Mouse (Mus musculus): ENCODE results near the gene Zfp213. TPM values are rescaled to one million over a fixed set of nuclear protein-coding genes. Genes with fewer than 3 reads are reported as not detected.

The Zfp213 gene
- 12.3 TPM for polyA plus RNA-seq (2017; shearing (Covaris generic))

GRCm38 (mm10) chr17:23563595-23564367 is at the start of gene Zfp213:
Zfp213 (minus strand) TSS chr17:23564238.

GRCm38 (mm10) chr17:23600641-23601622 is 36.9 kb upstream of the Zfp213 start, which contains the start of gene Zscan10:
Zscan10 (plus strand) TSS chr17:23600856.

GRCm38 (mm10) chr17:23598582-23599552 is 34.8 kb upstream of the Zfp213 start, which contains the start of gene Zfp13:
Zfp13 (minus strand) TSS chr17:23599487.

Other genes with a start within 250 kb of the Zfp213 start
- not detected for gene Vmn2r115, start 220.5 kb downstream of the Zfp213 start, polyA plus RNA-seq (2017; shearing (Covaris generic))
- not detected for gene Vmn2r116, start 179.6 kb downstream of the Zfp213 start, polyA plus RNA-seq (2017; shearing (Covaris generic))
- gene Vmn2r117, start 84.5 kb downstream of the Zfp213 start, polyA plus RNA-seq (2017; shearing (Covaris generic)): not detected
- gene Zfp13, start 35.2 kb upstream of the Zfp213 start, polyA plus RNA-seq (2017; shearing (Covaris generic)): not detected
- 4.7 TPM for gene Zscan10, start 36.6 kb upstream of the Zfp213 start, polyA plus RNA-seq (2017; shearing (Covaris generic))
- 0.40 TPM for gene Mmp25, start 81.0 kb upstream of the Zfp213 start, polyA plus RNA-seq (2017; shearing (Covaris generic))
- not detected for gene Bicdl2, start 96.3 kb upstream of the Zfp213 start, polyA plus RNA-seq (2017; shearing (Covaris generic))
- 73.0 TPM for gene Hcfc1r1, start 109.4 kb upstream of the Zfp213 start, polyA plus RNA-seq (2017; shearing (Covaris generic))
- gene Thoc6, start 109.6 kb upstream of the Zfp213 start, polyA plus RNA-seq (2017; shearing (Covaris generic)): 33.0 TPM
- 14.9 TPM for gene Tnfrsf12a, start 113.2 kb upstream of the Zfp213 start, polyA plus RNA-seq (2017; shearing (Covaris generic))
- not detected for gene Cldn6, start 115.0 kb upstream of the Zfp213 start, polyA plus RNA-seq (2017; shearing (Covaris generic))
- not detected for gene Cldn9, start 119.8 kb upstream of the Zfp213 start, polyA plus RNA-seq (2017; shearing (Covaris generic))
- not detected for gene 1520401A03Rik, start 158.5 kb upstream of the Zfp213 start, polyA plus RNA-seq (2017; shearing (Covaris generic))
- 15.2 TPM for gene Pkmyt1, start 162.1 kb upstream of the Zfp213 start, polyA plus RNA-seq (2017; shearing (Covaris generic))
- 4.5 TPM for gene Paqr4, start 176.6 kb upstream of the Zfp213 start, polyA plus RNA-seq (2017; shearing (Covaris generic))
- 5.8 TPM for gene Kremen2, start 181.6 kb upstream of the Zfp213 start, polyA plus RNA-seq (2017; shearing (Covaris generic))
- 17.1 TPM for gene Flywch1, start 207.4 kb upstream of the Zfp213 start, polyA plus RNA-seq (2017; shearing (Covaris generic))
- 5.2 TPM for gene Flywch2, start 221.8 kb upstream of the Zfp213 start, polyA plus RNA-seq (2017; shearing (Covaris generic))
- 338 TPM for gene Srrm2, start 226.3 kb upstream of the Zfp213 start, polyA plus RNA-seq (2017; shearing (Covaris generic))